Mouse (Mus musculus) gastrocnemius, adult 8-10 months (tissue): ENCODE measurements around the gene Wipf1. TPM values are rescaled to one million over a fixed set of nuclear protein-coding genes. Genes with fewer than 3 reads are reported as not detected.

Experiments used
- DNase-seq, 2 experiments: peaks; one replicate each; pipeline ENCODE4 v3.0.0; 2022; ENCODE audit warnings: low spot score in 2 of 2
- total RNA-seq, 4 experiments: library from RNA; stranded (reverse); gene quantifications; 2 replicates each; pipeline ENCODE4 v1.2.4; 2022

Gene Wipf1
- total RNA-seq, 4 experiments from 2014 or later: 4.5 to 10.1 (median 6.6) TPM

- DNase-seq: no peak
Measured at GRCm38 (mm10) chr2:73470146-73470630, 59.3 kb downstream of the Wipf1 start.

GRCm38 (mm10) chr2:73469552-73469951 lies 60.0 kb downstream of the Wipf1 start:
- DNase-seq: no peak

- DNase-seq: no peak
Measured at GRCm38 (mm10) chr2:73468993-73469392, 60.5 kb downstream of the Wipf1 start.

GRCm38 (mm10) chr2:73467071-73467851 lies 62.3 kb downstream of the Wipf1 start:
- DNase-seq: no peak

GRCm38 (mm10) chr2:73466481-73466880 lies 63.1 kb downstream of the Wipf1 start:
- no peak for DNase-seq

- DNase-seq: peak; percentile 17 to 23
Measured at GRCm38 (mm10) chr2:73463431-73464194, 65.9 kb downstream of the Wipf1 start.

GRCm38 (mm10) chr2:73462757-73463339 lies 66.7 kb downstream of the Wipf1 start:
- no peak for DNase-seq

- no peak for DNase-seq
Measured at GRCm38 (mm10) chr2:73462265-73462664, 67.3 kb downstream of the Wipf1 start.

GRCm38 (mm10) chr2:73460168-73460567 lies 69.4 kb downstream of the Wipf1 start:
- peak in 1 of 2 experiments; percentile 36 for DNase-seq

- DNase-seq: no peak
Measured at GRCm38 (mm10) chr2:73459607-73460153, 69.9 kb downstream of the Wipf1 start.

- DNase-seq: no peak
Measured at GRCm38 (mm10) chr2:73456886-73457285, 72.6 kb downstream of the Wipf1 start.

GRCm38 (mm10) chr2:73456154-73456553 lies 73.4 kb downstream of the Wipf1 start:
- no peak for DNase-seq

GRCm38 (mm10) chr2:73455541-73455940 lies 74.0 kb downstream of the Wipf1 start:
- no peak for DNase-seq

GRCm38 (mm10) chr2:73454682-73455081 lies 74.9 kb downstream of the Wipf1 start:
- DNase-seq: no peak

GRCm38 (mm10) chr2:73454186-73454585 lies 75.3 kb downstream of the Wipf1 start:
- no peak for DNase-seq

- no peak for DNase-seq
Measured at GRCm38 (mm10) chr2:73453717-73454116, 75.8 kb downstream of the Wipf1 start.

GRCm38 (mm10) chr2:73453085-73453484 lies 76.4 kb downstream of the Wipf1 start:
- DNase-seq: no peak

GRCm38 (mm10) chr2:73452556-73452955 lies 77.0 kb downstream of the Wipf1 start:
- no peak for DNase-seq

- DNase-seq: no peak
Measured at GRCm38 (mm10) chr2:73451541-73451940, 78.0 kb downstream of the Wipf1 start.

GRCm38 (mm10) chr2:73450172-73450715 lies 79.3 kb downstream of the Wipf1 start:
- no peak for DNase-seq

- DNase-seq: no peak
Measured at GRCm38 (mm10) chr2:73443985-73444384, 85.5 kb downstream of the Wipf1 start.
